Mouse (Mus musculus): ENCODE results near the gene Mecom.

DNA sequence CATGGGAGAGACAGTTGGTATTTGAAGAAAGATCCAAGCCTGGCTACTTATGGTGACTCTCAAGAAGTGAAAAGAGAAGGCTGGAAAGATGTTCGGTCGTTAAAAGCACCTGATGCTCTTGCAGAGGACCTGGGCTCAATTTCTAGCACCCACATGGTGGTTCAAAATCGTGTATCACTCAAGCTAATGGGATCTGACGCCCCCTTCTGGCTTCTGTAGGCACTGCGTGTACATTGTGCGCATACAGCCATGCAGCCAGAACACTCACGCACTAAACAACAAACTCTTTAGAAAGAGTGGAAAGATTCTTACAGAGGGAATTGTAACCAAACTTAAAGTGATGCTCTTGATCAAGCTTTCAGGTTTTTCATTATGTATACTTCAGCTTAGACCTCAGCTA lies 550.7 kb downstream of the Mecom start:
- TF ChIP-seq POLR2A (IDR thresholded peaks at IDR 0.05; ENCODE audit: low read depth, low read length) (no peak), CTCF (IDR thresholded peaks at IDR 0.05; ENCODE audit: extremely low read depth, insufficient read depth, insufficient read length, insufficient replicate concordance) (no peak)
